Mouse (Mus musculus) CD4-positive, CD25-positive, alpha-beta regulatory T cell, adult 2 months (primary cell): Measurements from ENCODE around the gene Sash3.
"Not testable (repeated sequence)": the region's sequence is repeated elsewhere in the genome, so short reads cannot be mapped to it uniquely, and the experiment has no call there.

ENCODE experiments used
- DNase-seq: peaks from one replicate; pipeline ENCODE4 v3.0.0-alpha.2; 2012; ENCODE audit warnings: low read depth, low spot score

Gene Sash3

GRCm38 (mm10) chrX:48202995-48203394 is 56.8 kb downstream of the Sash3 start:
- no peak for DNase-seq

- no peak for DNase-seq
Observed at GRCm38 (mm10) chrX:48203763-48204162, 57.5 kb downstream of the Sash3 start.

- no peak for DNase-seq
Observed at GRCm38 (mm10) chrX:48204469-48204868, 58.2 kb downstream of the Sash3 start.

GRCm38 (mm10) chrX:48207761-48208487 is 61.7 kb downstream of the Sash3 start:
- DNase-seq = peak; percentile 58

GRCm38 (mm10) chrX:48208519-48209185 is 62.4 kb downstream of the Sash3 start, which contains the start of gene Zdhhc9:
Gene Zdhhc9 (minus strand): TSS chrX:48208878.
- DNase-seq = peak; percentile 92

- not testable (repeated sequence) for DNase-seq
Observed at GRCm38 (mm10) chrX:48209746-48210145, 63.5 kb downstream of the Sash3 start.
